Mouse (Mus musculus): ENCODE measurements at regions not wholly inside any gene's neighbourhood (a gene's known extent, or its start where the extent isn't known, plus 50 kb on each side); places are given as distances from the start of the nearest gene placed in this dataset.

- peak; percentile 6 to 17 for DNase-seq (ENCODE audit: low spot score in 2 of 2)
Measured at GRCm38 (mm10) chr17:51534270-51534669, 298.8 kb downstream of the Satb1 start.

GRCm38 (mm10) chr17:51528161-51528560 is 304.9 kb downstream of the Satb1 start:
- no peak for DNase-seq (ENCODE audit: low spot score in 2 of 2)

GRCm38 (mm10) chr17:51526881-51527280 is 306.2 kb downstream of the Satb1 start:
- no peak for DNase-seq (ENCODE audit: low spot score in 2 of 2)

- DNase-seq (ENCODE audit: low spot score in 2 of 2) = no peak
Measured at GRCm38 (mm10) chr17:51526464-51526863, 306.6 kb downstream of the Satb1 start.

GRCm38 (mm10) chr17:51526021-51526420 is 307.1 kb downstream of the Satb1 start:
- DNase-seq (ENCODE audit: low spot score in 2 of 2) = no peak

- DNase-seq (ENCODE audit: low spot score in 2 of 2) = no peak
Measured at GRCm38 (mm10) chr17:51525219-51525618, 307.9 kb downstream of the Satb1 start.

GRCm38 (mm10) chr17:51511917-51512316 is 321.2 kb downstream of the Satb1 start:
- no peak for DNase-seq (ENCODE audit: low spot score in 2 of 2)

GRCm38 (mm10) chr17:51500751-51501150 is 321.6 kb upstream of the Tbc1d5 start:
- no peak for DNase-seq (ENCODE audit: low spot score in 2 of 2)

- no peak for DNase-seq (ENCODE audit: low spot score in 2 of 2)
Measured at GRCm38 (mm10) chr17:51499541-51499940, 320.4 kb upstream of the Tbc1d5 start.

GRCm38 (mm10) chr17:51495038-51495437 is 315.9 kb upstream of the Tbc1d5 start:
- no peak for DNase-seq (ENCODE audit: low spot score in 2 of 2)

GRCm38 (mm10) chr17:51489386-51489785 is 310.2 kb upstream of the Tbc1d5 start:
- DNase-seq (ENCODE audit: low spot score in 2 of 2) = no peak

GRCm38 (mm10) chr17:51487918-51488445 is 308.8 kb upstream of the Tbc1d5 start:
- no peak for DNase-seq (ENCODE audit: low spot score in 2 of 2)

- peak; percentile 15 to 17 for DNase-seq (ENCODE audit: low spot score in 2 of 2)
Measured at GRCm38 (mm10) chr17:51477810-51478209, 298.7 kb upstream of the Tbc1d5 start.

- DNase-seq (ENCODE audit: low spot score in 2 of 2) = peak in 1 of 2 experiments; percentile 3
Measured at GRCm38 (mm10) chr17:51477404-51477803, 298.3 kb upstream of the Tbc1d5 start.

GRCm38 (mm10) chr17:51462137-51462880 is 283.2 kb upstream of the Tbc1d5 start:
- DNase-seq (ENCODE audit: low spot score in 2 of 2) = no peak

GRCm38 (mm10) chr17:51461248-51461647 is 282.1 kb upstream of the Tbc1d5 start:
- DNase-seq (ENCODE audit: low spot score in 2 of 2) = no peak

- no peak for DNase-seq (ENCODE audit: low spot score in 2 of 2)
Measured at GRCm38 (mm10) chr17:51459119-51459518, 280.0 kb upstream of the Tbc1d5 start.

- DNase-seq (ENCODE audit: low spot score in 2 of 2) = no peak
Measured at GRCm38 (mm10) chr17:51415746-51416145, 236.6 kb upstream of the Tbc1d5 start.

GRCm38 (mm10) chr17:51414304-51414703 is 235.2 kb upstream of the Tbc1d5 start:
- DNase-seq (ENCODE audit: low spot score in 2 of 2) = no peak

- DNase-seq (ENCODE audit: low spot score in 2 of 2) = no peak
Measured at GRCm38 (mm10) chr17:51413741-51414140, 234.6 kb upstream of the Tbc1d5 start.

GRCm38 (mm10) chr17:51411545-51412094 is 232.5 kb upstream of the Tbc1d5 start:
- DNase-seq (ENCODE audit: low spot score in 2 of 2) = no peak

GRCm38 (mm10) chr17:51408894-51409293 is 229.7 kb upstream of the Tbc1d5 start:
- DNase-seq (ENCODE audit: low spot score in 2 of 2) = no peak

GRCm38 (mm10) chr17:51408367-51408766 is 229.2 kb upstream of the Tbc1d5 start:
- DNase-seq (ENCODE audit: low spot score in 2 of 2) = no peak
